Mouse (Mus musculus) kidney, postnatal 0 days (tissue): ENCODE data around the gene Ncan. TPM values are rescaled to one million over a fixed set of nuclear protein-coding genes. Genes with fewer than 3 reads are reported as not detected.
A peak's percentile ranks its signal among the peaks of the same experiment; 100 is the strongest.

Source experiments
- ATAC-seq: fragments of 200-750 bp; cut with Nextera tagmentation; replicated peaks from 2 replicates; pipeline ENCODE4 v1.8.0; 2017; ENCODE audit warnings: low read depth, moderate number of reproducible peaks, moderate TSS enrichment, moderate library complexity; ENCODE audit not compliant: low FRiP score
- DNase-seq: peaks from one replicate; pipeline ENCODE4 v3.0.0-alpha.2; 2016; ENCODE audit warnings: low spot score
- H3K27ac ChIP-seq: fragments of 300-500 bp; sonication (generic); 2 replicates; pipeline ENCODE4 v1.5.1; 2014; ENCODE audit warnings: mild to moderate bottlenecking
- H3K27me3 ChIP-seq: fragments of 300-500 bp; sonication (generic); 2 replicates; pipeline ENCODE4 v1.6.1; 2014; ENCODE audit warnings: low read length, mixed read lengths; ENCODE audit not compliant: insufficient read depth
- H3K36me3 ChIP-seq: fragments of 300-500 bp; sonication (generic); 2 replicates; pipeline ENCODE4 v1.6.1; 2014; ENCODE audit warnings: low read length, mixed read lengths; ENCODE audit not compliant: insufficient read depth
- H3K4me1 ChIP-seq: fragments of 300-500 bp; sonication (generic); replicated peaks from 2 replicates; pipeline ENCODE4 v1.6.1; 2014; ENCODE audit warnings: antibody characterized with exemption, low read length, mixed read lengths; ENCODE audit not compliant: insufficient read depth
- H3K4me2 ChIP-seq: fragments of 300-500 bp; sonication (generic); 2 replicates; pipeline ENCODE4 v1.6.1; 2014; ENCODE audit warnings: mild to moderate bottlenecking, low read length, moderate library complexity, mixed read lengths
- H3K4me3 ChIP-seq: fragments of 300-500 bp; sonication (generic); replicated peaks from 2 replicates; pipeline ENCODE4 v1.5.1; 2014; ENCODE audit warnings: low read depth, low read length
- H3K9ac ChIP-seq: fragments of 300-500 bp; sonication (generic); 2 replicates; pipeline ENCODE4 v1.6.1; 2014; ENCODE audit warnings: low read depth, low read length
- H3K9me3 ChIP-seq: fragments of 300-500 bp; sonication (generic); replicated peaks from 2 replicates; pipeline ENCODE4 v1.6.1; 2016; ENCODE audit warnings: low read length, inconsistent platforms, mixed read lengths
- CTCF ChIP-seq: IDR thresholded peaks from 2 replicates; pipeline ENCODE4 v1.5.1; 2016; ENCODE audit warnings: antibody characterized with exemption, low read depth, mild to moderate bottlenecking, moderate library complexity
- WGBS: fragments of 180-500 bp; shearing (Covaris S2); extraction: QIAGEN DNeasy Blood & Tissue Kit; methylation state at CpG from one replicate; pipeline ENCODE4 v1.1.7; 2014; 5-methylcytosine and 5-hydroxymethylcytosine counted together
- polyA plus RNA-seq: library from polyadenylated mRNA; unstranded; fragments of >200 nt; fragmentation: Nextera tagmentation; extraction: Ambion mirVana; gene quantifications from 2 replicates; pipeline ENCODE4 v1.2.1, GENCODE M21; 2015

Gene Ncan
- polyA plus RNA-seq, 1 experiment from 2014 or later: 0.03 TPM

- 12% methylated on average over 17 of the region's 17 CpGs for WGBS
- Histone ChIP-seq H3K4me2 (no peak overlapping the region), H3K4me1 (no peaks in the 10 kb centered on the region), H3K27me3 (peaks cover 18% of the 10 kb centered on the region), H3K9ac (no peak overlapping the region), H3K27ac (no peak overlapping the region), H3K4me3 (no peak overlapping the region), H3K36me3 (no peaks in the 10 kb centered on the region), H3K9me3 (no peaks in the 10 kb centered on the region)
- no peak for TF ChIP-seq CTCF
- ATAC-seq: no peak
- DNase-seq: no peak
Measured at GRCm38 (mm10) chr8:70118726-70119700, 1.7 kb downstream of the Ncan start.

- H3K27ac ChIP-seq: no peak overlapping the region
- H3K4me2 ChIP-seq: no peak overlapping the region
- DNase-seq (peak; percentile 74), ATAC-seq (no peak)
- peaks cover 27% of the 10 kb centered on the region for H3K27me3 ChIP-seq
- no peaks in the 10 kb centered on the region for H3K4me1 ChIP-seq
- no peak for TF ChIP-seq CTCF
- no peak overlapping the region for H3K9ac ChIP-seq
- no peaks in the 10 kb centered on the region for H3K36me3 ChIP-seq
- H3K4me3 ChIP-seq: no peak overlapping the region
- H3K9me3 ChIP-seq: no peaks in the 10 kb centered on the region
- 8% methylated on average over 9 of the region's 9 CpGs for WGBS
Measured at GRCm38 (mm10) chr8:70117611-70118010, 3.1 kb downstream of the Ncan start.

GRCm38 (mm10) chr8:70114892-70115291 lies 5.8 kb downstream of the Ncan start:
- H3K36me3 ChIP-seq: no peaks in the 10 kb centered on the region
- no peak for DNase-seq
- no peak overlapping the region for H3K27ac ChIP-seq
- no peak overlapping the region for H3K4me2 ChIP-seq
- ATAC-seq: no peak
- TF ChIP-seq CTCF: no peak
- no peak overlapping the region for H3K9ac ChIP-seq
- H3K4me1 ChIP-seq: no peaks in the 10 kb centered on the region
- no peaks in the 10 kb centered on the region for H3K9me3 ChIP-seq
- H3K27me3 ChIP-seq: peaks cover 49% of the 10 kb centered on the region
- 71% methylated on average over 13 of the region's 13 CpGs for WGBS
- no peak overlapping the region for H3K4me3 ChIP-seq

GRCm38 (mm10) chr8:70114488-70114887 lies 6.2 kb downstream of the Ncan start:
- H3K4me2 ChIP-seq: no peak overlapping the region
- no peaks in the 10 kb centered on the region for H3K4me1 ChIP-seq
- ATAC-seq: no peak
- no peaks in the 10 kb centered on the region for H3K9me3 ChIP-seq
- no peak for TF ChIP-seq CTCF
- H3K4me3 ChIP-seq: no peak overlapping the region
- no peak overlapping the region for H3K9ac ChIP-seq
- H3K36me3 ChIP-seq: no peaks in the 10 kb centered on the region
- 24% methylated on average over 6 of the region's 6 CpGs for WGBS
- no peak overlapping the region for H3K27ac ChIP-seq
- DNase-seq: no peak
- H3K27me3 ChIP-seq: peaks cover 45% of the 10 kb centered on the region

- TF ChIP-seq CTCF: no peak
- ATAC-seq: no peak
- WGBS: 6% methylated on average over 43 of the region's 43 CpGs
- Histone ChIP-seq H3K4me3 (0 out of 2 replicates have a peak overlapping the region, but pooled peaks have one; percentile 2), H3K9me3 (no peaks in the 10 kb centered on the region), H3K4me1 (no peaks in the 10 kb centered on the region), H3K27ac (no peak overlapping the region), H3K4me2 (no peak overlapping the region), H3K27me3 (peaks cover 32% of the 10 kb centered on the region), H3K9ac (no peak overlapping the region), H3K36me3 (no peaks in the 10 kb centered on the region)
- no peak for DNase-seq
Measured at GRCm38 (mm10) chr8:70112401-70113016, 8.2 kb downstream of the Ncan start.

GRCm38 (mm10) chr8:70111192-70111795 lies 9.4 kb downstream of the Ncan start:
- Histone ChIP-seq H3K4me3 (no peak overlapping the region), H3K36me3 (no peaks in the 10 kb centered on the region), H3K9ac (no peak overlapping the region), H3K4me1 (no peaks in the 10 kb centered on the region), H3K27me3 (peaks cover 32% of the 10 kb centered on the region), H3K9me3 (no peaks in the 10 kb centered on the region), H3K4me2 (no peak overlapping the region), H3K27ac (no peak overlapping the region)
- TF ChIP-seq CTCF: no peak
- WGBS: 48% methylated on average over 23 of the region's 23 CpGs
- ATAC-seq: no peak
- DNase-seq: no peak
